Comparison of ENCODE assay signal across 10 mouse cellular contexts in the genomic region with DNA sequence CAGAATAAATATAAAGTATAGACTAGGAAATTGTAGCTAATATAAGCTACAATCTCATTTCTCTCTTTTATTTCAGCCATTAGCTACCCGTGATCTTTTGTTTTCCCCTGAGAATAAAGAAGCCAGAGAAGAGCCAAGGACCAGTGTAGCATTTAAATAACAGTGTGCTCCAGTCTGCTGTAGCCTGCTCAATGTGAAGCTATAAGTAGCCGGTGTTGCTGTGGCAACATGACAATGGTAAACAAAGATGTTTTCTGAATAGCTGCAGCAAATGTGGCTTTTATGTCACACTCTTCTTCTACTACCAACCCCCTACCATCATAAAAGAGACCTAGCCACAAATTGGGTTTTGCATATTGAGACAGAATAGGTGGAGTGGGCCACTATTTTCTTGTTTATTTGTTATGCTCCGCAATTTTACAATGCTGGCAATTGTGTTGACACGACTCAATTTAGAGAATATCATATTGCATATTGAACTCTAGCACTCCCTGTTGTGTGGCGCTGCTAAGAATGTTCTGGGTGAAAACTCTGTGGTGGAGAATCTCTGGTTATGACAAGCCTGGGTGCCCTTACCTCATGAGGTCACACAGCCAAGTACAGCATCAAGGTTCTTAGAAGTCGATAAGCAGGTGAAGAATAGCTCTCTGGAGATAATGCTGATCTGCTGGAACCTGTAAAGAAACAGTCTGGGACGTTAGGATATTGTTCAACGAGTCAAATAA.
A peak's percentile ranks its signal among the peaks of the same experiment; 100 is the strongest.
DNase-seq lines count a peak whose midpoint lies in the region; ATAC-seq lines count a peak whose summit lies in the region.
"Had no signal": no experiment of that assay in that cellular context is flagged by ENCODE, and none has a peak within 500 bp of the region (broad histone marks: within the 10 kb centered on the region; RNA-seq: fewer than 3 reads in every experiment).

No protein-coding gene starts in this region.

- H3K4me3 ChIP-seq in neural tube, embryonic 11.5 days (ENCODE audit: low read depth, low read length), result no peak overlapping the region
- no peak overlapping the region for H3K4me3 ChIP-seq in forebrain, embryonic 16.5 days (replicated peaks; ENCODE audit: low read length)
- H3K4me3 ChIP-seq in midbrain, embryonic 13.5 days (replicated peaks), result no peak overlapping the region

- no peaks in the 10 kb centered on the region for H3K36me3 ChIP-seq in neural tube, embryonic 11.5 days (ENCODE audit: control insufficient read depth, insufficient read depth, low read length)
- no peaks in the 10 kb centered on the region for H3K36me3 ChIP-seq in forebrain, embryonic 16.5 days (ENCODE audit: control insufficient read depth, insufficient read depth)
- H3K36me3 ChIP-seq in midbrain, embryonic 13.5 days, result no peaks in the 10 kb centered on the region

- H3K9ac ChIP-seq in neural tube, embryonic 11.5 days (ENCODE audit: low read length), result no peak overlapping the region
- no peak overlapping the region for H3K9ac ChIP-seq in forebrain, embryonic 16.5 days (replicated peaks; ENCODE audit: low read depth, low read length)
- no peak overlapping the region for H3K9ac ChIP-seq in midbrain, embryonic 13.5 days (replicated peaks)

- no peak overlapping the region for H3K4me2 ChIP-seq in neural tube, embryonic 11.5 days (ENCODE audit: low read depth)
- H3K4me2 ChIP-seq in forebrain, embryonic 16.5 days (ENCODE audit: low read length), result 0 out of 2 replicates have a peak overlapping the region, but pooled peaks have one; percentile 21
- no peak overlapping the region for H3K4me2 ChIP-seq in midbrain, embryonic 13.5 days (replicated peaks)

- H3K27me3 ChIP-seq in neural tube, embryonic 11.5 days (ENCODE audit: control insufficient read depth, insufficient read depth, low read length), result no peaks in the 10 kb centered on the region
- H3K27me3 ChIP-seq in forebrain, embryonic 16.5 days (replicated peaks; ENCODE audit: control insufficient read depth, insufficient read depth, low read length), result no peaks in the 10 kb centered on the region
- H3K27me3 ChIP-seq in midbrain, embryonic 13.5 days, result no peaks in the 10 kb centered on the region

- H3K27ac ChIP-seq in neural tube, embryonic 11.5 days (ENCODE audit: low read depth, low read length), result no peak overlapping the region
- peak overlapping the region; percentile 56 for H3K27ac ChIP-seq in forebrain, embryonic 16.5 days (ENCODE audit: low read length)
- 0 out of 2 replicates have a peak overlapping the region, but pooled peaks have one; percentile 27 for H3K27ac ChIP-seq in midbrain, embryonic 13.5 days

- 0 out of 2 replicates have a peak, but pooled peaks have one; percentile 65 for ATAC-seq in neural tube, embryonic 11.5 days (ENCODE audit: insufficient read depth, low FRiP score, low TSS enrichment)
- ATAC-seq in forebrain, embryonic 16.5 days, result peak; percentile 88
- peak; percentile 93 for ATAC-seq in midbrain, embryonic 13.5 days

- H3K4me1 ChIP-seq in neural tube, embryonic 11.5 days (ENCODE audit: control insufficient read depth, insufficient read depth, low read length), result no peaks in the 10 kb centered on the region
- peaks cover 12% of the 10 kb centered on the region for H3K4me1 ChIP-seq in forebrain, embryonic 16.5 days (replicated peaks; ENCODE audit: control insufficient read depth, insufficient read depth, low read length)
- H3K4me1 ChIP-seq in midbrain, embryonic 13.5 days (replicated peaks), result peaks cover 12% of the 10 kb centered on the region

- 64% methylated on average over 8 of the region's 8 CpGs for WGBS in neural tube, embryonic 11.5 days
- 43% methylated on average over 8 of the region's 8 CpGs for WGBS in forebrain, embryonic 16.5 days
- WGBS in midbrain, embryonic 13.5 days, result 50% methylated on average over 8 of the region's 8 CpGs

- DNase-seq in neural tube, embryonic 11.5 days (ENCODE audit: low spot score), result no peak
- no peak for DNase-seq in neural tube, embryonic 10.5 days (ENCODE audit: extremely low spot score, low spot score)
- no peak for DNase-seq in urinary bladder, postnatal 14 days (ENCODE audit: low spot score)
- no peak for DNase-seq in adrenal gland, postnatal 4 days (ENCODE audit: low spot score in 2 of 2)
- DNase-seq in right cerebral cortex, postnatal 14 days, result no peak
- DNase-seq: cerebellum, adult 2 months; kidney, adult 8-10 months; lung, adult 2 months had no signal

- H3K9me3 ChIP-seq in neural tube, embryonic 11.5 days (ENCODE audit: control insufficient read depth, low read length), result no peaks in the 10 kb centered on the region
- H3K9me3 ChIP-seq in forebrain, embryonic 16.5 days (ENCODE audit: control insufficient read depth, low read length), result no peaks in the 10 kb centered on the region
- H3K9me3 ChIP-seq in midbrain, embryonic 13.5 days, result no peaks in the 10 kb centered on the region
